Mouse (Mus musculus): ENCODE measurements around the gene Thbs4. TPM values are rescaled to one million over a fixed set of nuclear protein-coding genes. Genes with fewer than 3 reads are reported as not detected.

Gene Thbs4
- polyA plus RNA-seq, 1 experiment from 2014 or later = 31.0 TPM

DNA sequence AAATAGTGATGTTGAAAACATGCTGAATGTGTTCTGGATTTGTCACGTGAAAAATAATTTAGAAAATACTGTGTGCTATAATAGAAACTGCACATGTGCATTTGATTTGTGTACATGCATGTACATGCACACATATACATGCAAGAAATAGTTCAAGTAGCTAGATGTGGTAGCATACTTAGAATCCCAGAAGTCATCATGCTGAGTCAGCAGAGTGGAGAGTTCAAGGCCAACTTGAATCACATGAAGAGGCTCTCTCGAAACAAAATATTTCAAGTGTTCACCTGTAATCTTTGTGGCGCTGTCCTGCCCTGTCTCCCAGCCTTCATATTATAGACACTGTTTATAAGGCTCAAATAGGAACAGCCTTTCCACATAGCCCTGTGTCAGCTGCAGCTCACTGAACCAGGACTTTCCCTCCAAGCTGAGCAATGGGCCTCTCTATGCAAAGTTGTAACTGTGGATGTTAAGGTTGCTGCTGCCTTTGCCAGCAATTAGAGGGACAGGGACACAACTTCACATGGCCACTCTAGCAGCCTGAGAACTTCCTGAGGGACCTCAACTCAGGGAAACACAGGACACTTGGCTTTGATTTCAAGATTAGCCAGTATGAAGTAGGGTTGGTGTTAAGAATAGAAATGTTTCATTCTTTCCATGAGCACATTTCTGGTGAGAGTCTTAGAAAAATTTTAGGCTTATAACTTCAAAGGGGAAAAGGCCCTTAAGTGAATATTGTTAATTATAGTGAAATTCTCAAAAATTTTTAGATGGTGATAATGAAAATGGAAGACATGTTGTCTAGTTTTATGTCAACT lies 76.6 kb downstream of the Thbs4 start:
- H3K27me3 ChIP-seq (replicated peaks) = no peaks in the 10 kb centered on the region
- H3K9ac ChIP-seq = no peak overlapping the region
- H3K4me2 ChIP-seq = no peak overlapping the region
- H3K27ac ChIP-seq (replicated peaks) = no peak overlapping the region
- H3K4me1 ChIP-seq = no peaks in the 10 kb centered on the region
- ATAC-seq (ENCODE audit: extremely low read depth, insufficient number of reproducible peaks, low FRiP score, low TSS enrichment) = no peak
- H3K36me3 ChIP-seq = no peaks in the 10 kb centered on the region
- WGBS = 86% methylated on average over 3 of the region's 3 CpGs
- no peak overlapping the region for H3K4me3 ChIP-seq
- H3K9me3 ChIP-seq = no peaks in the 10 kb centered on the region

DNA sequence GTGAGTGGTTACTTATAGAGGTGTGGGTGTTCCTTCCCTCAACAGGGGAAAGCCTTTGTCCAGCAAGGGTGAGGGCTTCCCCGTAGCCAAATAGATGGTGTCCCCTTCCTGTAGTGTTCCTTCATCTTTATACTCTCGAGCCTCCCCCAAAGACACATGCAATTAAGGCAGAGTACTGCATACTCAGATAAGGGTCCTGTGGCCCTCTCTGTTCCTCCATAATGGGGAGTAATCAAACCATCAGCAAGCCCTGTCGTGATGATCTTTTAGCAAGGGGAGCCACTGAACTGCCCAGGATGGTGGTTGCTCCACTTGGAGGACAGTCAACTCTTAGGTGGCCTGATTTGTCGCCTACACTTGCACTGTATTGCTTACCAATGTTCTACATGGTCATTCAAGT lies 82.0 kb downstream of the Thbs4 start:
- H3K9me3 ChIP-seq = no peaks in the 10 kb centered on the region
- no peak overlapping the region for H3K27ac ChIP-seq (replicated peaks)
- no peak overlapping the region for H3K4me2 ChIP-seq
- no peaks in the 10 kb centered on the region for H3K4me1 ChIP-seq
- H3K4me3 ChIP-seq = no peak overlapping the region
- no peaks in the 10 kb centered on the region for H3K27me3 ChIP-seq (replicated peaks)
- no peak overlapping the region for H3K9ac ChIP-seq
- H3K36me3 ChIP-seq = peaks cover 19% of the 10 kb centered on the region
- no peak for ATAC-seq (ENCODE audit: extremely low read depth, insufficient number of reproducible peaks, low FRiP score, low TSS enrichment)
- 75% methylated on average over 4 of the region's 4 CpGs for WGBS

DNA sequence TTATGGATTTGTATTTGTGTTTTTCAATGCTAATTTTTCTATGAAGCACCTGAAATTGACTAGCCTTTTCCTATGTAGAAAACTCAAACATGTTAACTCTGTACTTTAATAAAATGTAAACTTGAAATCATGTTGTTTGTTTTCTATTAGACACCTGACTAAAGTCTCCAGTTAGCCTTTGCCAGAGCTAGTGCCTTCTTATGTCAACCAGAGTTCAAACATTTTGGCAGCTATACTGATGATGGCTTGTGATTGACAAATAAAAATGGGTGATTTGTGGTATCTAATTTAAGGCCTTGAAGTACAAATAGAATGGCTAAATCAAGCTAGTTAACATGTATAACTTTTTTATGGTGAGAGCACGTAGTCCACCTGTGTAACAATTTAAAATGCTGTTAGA lies 82.8 kb downstream of the Thbs4 start:
- 84% methylated on average over 1 of the region's 1 CpGs for WGBS
- Histone ChIP-seq H3K9me3 (no peaks in the 10 kb centered on the region), H3K27ac (replicated peaks) (no peak overlapping the region), H3K4me2 (no peak overlapping the region), H3K27me3 (replicated peaks) (no peaks in the 10 kb centered on the region), H3K4me3 (no peak overlapping the region), H3K4me1 (no peaks in the 10 kb centered on the region), H3K9ac (no peak overlapping the region), H3K36me3 (peaks cover 23% of the 10 kb centered on the region)
- no peak for ATAC-seq (ENCODE audit: extremely low read depth, insufficient number of reproducible peaks, low FRiP score, low TSS enrichment)

DNA sequence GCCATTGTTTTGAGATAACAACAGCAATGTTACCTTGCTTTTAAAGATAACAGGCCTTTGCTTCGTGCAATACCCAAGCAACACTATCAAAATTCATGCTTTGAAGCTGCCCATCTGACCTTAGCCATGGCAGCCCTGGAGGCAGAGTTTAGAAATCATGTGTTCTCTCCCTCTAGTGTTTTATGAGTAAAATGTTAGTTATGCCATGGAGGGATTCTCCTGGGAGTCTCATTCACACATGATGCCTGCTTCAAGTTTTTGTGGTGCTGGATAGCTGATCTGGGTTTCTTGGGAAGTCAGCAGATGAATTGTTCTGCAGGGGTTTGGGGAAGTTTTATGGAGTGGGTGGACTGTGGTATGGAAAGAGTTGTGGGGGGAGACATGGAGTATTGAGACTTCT lies 84.3 kb downstream of the Thbs4 start:
- Histone ChIP-seq H3K9me3 (no peaks in the 10 kb centered on the region), H3K36me3 (peaks cover 33% of the 10 kb centered on the region), H3K4me2 (no peak overlapping the region), H3K27me3 (replicated peaks) (no peaks in the 10 kb centered on the region), H3K4me3 (no peak overlapping the region), H3K27ac (replicated peaks) (no peak overlapping the region), H3K9ac (no peak overlapping the region), H3K4me1 (no peaks in the 10 kb centered on the region)
- WGBS = 48% methylated on average over 1 of the region's 1 CpGs
- ATAC-seq (ENCODE audit: extremely low read depth, insufficient number of reproducible peaks, low FRiP score, low TSS enrichment) = no peak

DNA sequence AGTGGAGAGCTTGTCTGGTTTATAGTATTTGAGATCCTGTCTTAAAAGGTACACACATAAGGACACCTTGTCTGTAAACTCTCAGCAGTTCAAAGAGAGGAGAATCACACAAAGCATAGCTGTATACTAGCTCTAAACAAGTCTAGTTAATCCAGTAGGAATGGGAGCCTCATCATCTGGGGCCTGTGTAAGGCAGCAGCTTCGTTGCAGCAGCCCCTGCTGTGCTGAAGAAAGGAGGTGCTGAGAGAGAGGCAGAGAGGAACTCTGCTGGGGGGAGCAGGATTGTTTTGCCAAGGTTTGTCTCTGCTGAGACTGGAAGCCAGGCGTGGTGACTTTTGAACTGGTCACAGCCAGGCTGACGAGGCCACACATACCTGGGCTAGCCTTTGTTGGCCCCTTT lies 85.1 kb downstream of the Thbs4 start:
- Histone ChIP-seq H3K27me3 (replicated peaks) (no peaks in the 10 kb centered on the region), H3K27ac (replicated peaks) (no peak overlapping the region), H3K36me3 (peaks cover 33% of the 10 kb centered on the region), H3K4me2 (no peak overlapping the region), H3K9ac (no peak overlapping the region), H3K4me1 (no peaks in the 10 kb centered on the region), H3K9me3 (no peaks in the 10 kb centered on the region), H3K4me3 (no peak overlapping the region)
- 56% methylated on average over 3 of the region's 3 CpGs for WGBS
- ATAC-seq (ENCODE audit: extremely low read depth, insufficient number of reproducible peaks, low FRiP score, low TSS enrichment) = no peak

DNA sequence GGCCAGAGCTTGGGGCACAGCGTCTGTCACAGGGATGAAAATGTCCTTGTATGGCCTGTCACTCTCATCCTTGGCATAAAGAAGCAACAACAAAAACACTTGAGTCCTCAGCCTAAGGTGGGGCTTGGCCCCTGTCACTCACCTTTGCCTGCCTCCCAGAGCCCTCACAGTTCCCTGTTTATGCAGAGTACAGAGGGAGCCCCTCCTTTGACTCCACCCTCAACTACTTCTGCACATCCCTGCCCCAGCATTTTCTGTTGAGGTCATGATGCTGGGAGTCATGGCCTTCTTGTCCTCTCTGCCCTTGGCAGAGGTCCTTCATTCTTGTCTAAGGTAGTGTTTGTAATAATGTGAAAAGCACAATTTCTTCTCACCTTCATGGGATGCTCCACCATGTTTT lies 86.2 kb downstream of the Thbs4 start:
- Histone ChIP-seq H3K4me1 (no peaks in the 10 kb centered on the region), H3K36me3 (peaks cover 33% of the 10 kb centered on the region), H3K27me3 (replicated peaks) (no peaks in the 10 kb centered on the region), H3K4me3 (no peak overlapping the region), H3K9ac (no peak overlapping the region), H3K4me2 (no peak overlapping the region), H3K27ac (replicated peaks) (no peak overlapping the region), H3K9me3 (no peaks in the 10 kb centered on the region)
- WGBS = 79% methylated on average over 1 of the region's 1 CpGs
- no peak for ATAC-seq (ENCODE audit: extremely low read depth, insufficient number of reproducible peaks, low FRiP score, low TSS enrichment)

DNA sequence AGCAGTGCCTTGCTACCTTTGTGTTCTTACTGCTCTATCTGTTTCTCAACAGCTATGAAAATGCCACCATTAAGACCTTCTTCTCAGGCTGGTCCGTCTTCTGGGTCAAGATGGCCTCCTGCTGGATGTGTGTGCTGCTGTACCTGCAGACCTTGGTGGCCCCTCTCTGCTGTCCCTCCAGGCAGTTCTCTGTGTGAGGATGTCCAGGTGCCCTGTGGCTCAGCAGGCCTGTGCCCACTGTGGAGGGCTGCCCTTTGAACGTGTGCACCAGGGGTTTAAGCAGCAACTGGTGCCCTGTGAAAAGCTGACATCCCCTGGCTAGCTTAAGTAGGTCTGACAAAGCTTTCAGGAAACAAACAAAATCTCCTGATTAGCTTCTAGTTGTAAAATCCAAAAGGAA lies 86.7 kb downstream of the Thbs4 start:
- Histone ChIP-seq H3K4me3 (no peak overlapping the region), H3K27me3 (replicated peaks) (no peaks in the 10 kb centered on the region), H3K4me2 (no peak overlapping the region), H3K9ac (no peak overlapping the region), H3K4me1 (no peaks in the 10 kb centered on the region), H3K36me3 (peaks cover 37% of the 10 kb centered on the region), H3K9me3 (no peaks in the 10 kb centered on the region), H3K27ac (replicated peaks) (no peak overlapping the region)
- ATAC-seq (ENCODE audit: extremely low read depth, insufficient number of reproducible peaks, low FRiP score, low TSS enrichment) = no peak
- 73% methylated on average over 2 of the region's 2 CpGs for WGBS

DNA sequence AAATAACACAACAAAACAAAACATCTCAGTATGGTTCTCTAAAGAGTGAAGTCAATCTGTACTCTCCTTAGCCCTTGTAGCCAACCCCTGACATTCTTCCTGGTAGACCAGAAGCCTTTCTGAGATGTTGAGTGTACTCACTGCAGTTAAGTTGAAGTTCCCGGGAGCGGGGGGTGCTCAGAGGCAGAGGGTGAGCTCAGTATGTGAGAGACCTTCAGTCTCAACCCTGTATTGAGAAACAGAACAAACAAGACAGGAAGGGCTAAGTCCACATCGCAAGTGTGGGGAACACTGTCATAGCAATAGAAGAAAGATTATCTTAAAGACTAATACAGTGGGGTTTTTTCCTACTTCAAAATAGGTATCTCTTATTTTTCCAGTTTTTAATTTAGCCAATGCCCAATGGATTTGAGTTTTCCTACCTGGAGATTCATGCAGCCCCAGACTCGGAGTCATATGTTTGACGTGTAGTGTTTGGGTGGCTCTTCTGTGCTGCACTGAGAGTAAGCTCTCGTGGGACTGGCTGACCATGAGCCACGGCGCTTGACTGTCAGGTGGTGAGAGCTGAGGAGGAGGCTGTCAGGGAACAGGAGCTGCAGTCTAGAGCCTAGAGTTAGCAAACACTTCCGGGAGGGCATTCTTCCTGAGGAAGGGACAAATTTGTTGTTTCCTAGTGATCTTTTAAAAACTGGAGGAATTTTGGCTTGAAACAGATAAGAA lies 88.1 kb downstream of the Thbs4 start:
- Histone ChIP-seq H3K27me3 (replicated peaks) (no peaks in the 10 kb centered on the region), H3K36me3 (peaks cover 44% of the 10 kb centered on the region), H3K4me3 (no peak overlapping the region), H3K27ac (replicated peaks) (no peak overlapping the region), H3K4me2 (no peak overlapping the region), H3K9me3 (no peaks in the 10 kb centered on the region), H3K9ac (no peak overlapping the region), H3K4me1 (no peaks in the 10 kb centered on the region)
- 81% methylated on average over 9 of the region's 9 CpGs for WGBS
- no peak for ATAC-seq (ENCODE audit: extremely low read depth, insufficient number of reproducible peaks, low FRiP score, low TSS enrichment)

DNA sequence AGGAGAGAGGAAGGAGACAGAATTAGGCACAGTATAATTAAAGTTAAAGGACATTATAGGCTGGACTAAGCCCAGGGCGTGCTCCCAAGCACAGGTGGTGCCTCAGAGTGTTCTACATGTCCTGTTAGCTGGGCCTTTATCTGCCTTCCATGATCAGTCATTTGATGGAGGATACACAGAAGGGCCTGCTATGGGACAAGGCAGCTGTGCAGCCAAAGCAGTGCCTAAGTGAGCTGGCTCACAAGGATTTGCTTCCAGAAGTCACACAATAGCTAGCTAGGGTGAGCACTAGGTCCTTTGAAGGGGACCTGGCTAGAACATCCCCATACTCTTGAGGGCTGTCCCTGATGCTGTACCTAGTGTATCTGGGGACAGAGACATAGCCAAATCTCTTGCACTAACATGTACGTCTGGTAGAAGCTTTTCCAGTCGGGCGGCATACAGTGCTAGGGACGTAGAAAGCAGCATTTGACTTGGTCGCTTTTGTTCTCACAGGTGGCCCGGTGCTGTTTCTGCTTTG lies 89.5 kb downstream of the Thbs4 start:
- ATAC-seq (ENCODE audit: extremely low read depth, insufficient number of reproducible peaks, low FRiP score, low TSS enrichment) = no peak
- Histone ChIP-seq H3K4me2 (no peak overlapping the region), H3K36me3 (peaks cover 45% of the 10 kb centered on the region), H3K4me1 (no peaks in the 10 kb centered on the region), H3K9ac (no peak overlapping the region), H3K27me3 (replicated peaks) (no peaks in the 10 kb centered on the region), H3K4me3 (no peak overlapping the region), H3K27ac (replicated peaks) (no peak overlapping the region), H3K9me3 (no peaks in the 10 kb centered on the region)
- 95% methylated on average over 7 of the region's 7 CpGs for whole genome bisulfite sequencing

DNA sequence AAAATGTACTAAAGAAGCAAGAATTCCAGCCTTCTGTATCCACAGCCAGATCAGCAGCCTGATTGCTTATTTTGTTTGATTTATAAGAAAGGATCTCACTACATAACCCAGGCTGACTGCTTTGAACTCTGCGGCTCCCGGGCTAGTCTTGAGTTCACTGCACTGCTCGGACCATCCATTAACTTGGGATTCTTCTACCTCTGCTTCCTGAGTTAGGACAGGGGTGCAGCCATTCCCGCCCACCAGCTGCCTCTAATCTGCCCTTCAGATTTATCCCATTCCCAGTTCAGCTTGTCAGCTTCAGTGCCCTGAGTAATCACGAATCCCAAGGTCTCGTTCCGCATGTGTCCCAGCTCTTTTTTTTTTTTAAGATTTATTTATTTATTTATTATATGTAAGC lies 90.4 kb downstream of the Thbs4 start:
- no peak overlapping the region for H3K4me3 ChIP-seq
- peaks cover 41% of the 10 kb centered on the region for H3K36me3 ChIP-seq
- H3K9ac ChIP-seq = no peak overlapping the region
- H3K4me2 ChIP-seq = no peak overlapping the region
- H3K4me1 ChIP-seq = no peaks in the 10 kb centered on the region
- no peak for ATAC-seq (ENCODE audit: extremely low read depth, insufficient number of reproducible peaks, low FRiP score, low TSS enrichment)
- 88% methylated on average over 7 of the region's 7 CpGs for WGBS
- H3K27ac ChIP-seq (replicated peaks) = no peak overlapping the region
- H3K9me3 ChIP-seq = no peaks in the 10 kb centered on the region
- H3K27me3 ChIP-seq (replicated peaks) = no peaks in the 10 kb centered on the region

DNA sequence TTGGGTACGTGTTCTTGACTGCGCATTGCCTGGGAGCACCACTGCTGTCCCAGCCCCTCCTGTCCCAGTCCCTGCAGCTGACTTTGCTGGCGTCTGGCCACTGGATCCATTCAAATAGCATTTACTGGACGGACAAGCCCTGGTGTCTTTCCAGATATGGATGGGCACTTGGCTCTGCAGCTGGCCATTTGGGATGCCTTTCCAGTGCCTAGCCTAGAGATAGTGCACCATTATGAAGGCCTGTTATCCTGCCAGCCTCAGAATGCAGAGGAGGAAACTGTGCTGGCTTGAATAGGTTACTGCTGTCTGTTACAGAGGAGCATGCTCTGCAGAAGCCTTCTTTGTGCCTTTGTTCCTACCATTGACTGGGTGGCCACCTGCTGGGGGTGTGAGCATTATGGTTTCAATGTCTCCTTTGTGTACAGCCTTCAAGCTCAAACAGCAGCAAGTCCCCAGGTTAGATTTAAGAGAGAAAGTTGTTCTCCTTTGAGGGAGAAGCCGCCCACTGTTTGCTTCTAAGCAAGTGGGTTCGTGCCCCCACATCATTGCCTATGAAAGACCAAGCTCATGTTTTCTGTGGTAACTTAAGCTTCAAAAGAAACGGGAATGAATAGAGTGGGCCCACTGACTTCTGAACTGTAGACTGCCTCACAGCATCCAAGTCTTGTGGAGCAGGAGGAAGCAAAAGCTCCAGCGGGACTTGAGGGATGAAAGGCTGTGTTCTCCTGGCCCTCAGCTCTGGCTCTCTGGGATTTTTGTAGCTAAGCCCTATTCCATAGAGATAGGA lies 91.2 kb downstream of the Thbs4 start:
- no peaks in the 10 kb centered on the region for H3K9me3 ChIP-seq
- no peak overlapping the region for H3K9ac ChIP-seq
- no peaks in the 10 kb centered on the region for H3K27me3 ChIP-seq (replicated peaks)
- no peak overlapping the region for H3K27ac ChIP-seq (replicated peaks)
- H3K36me3 ChIP-seq = peaks cover 34% of the 10 kb centered on the region
- no peak overlapping the region for H3K4me3 ChIP-seq
- no peaks in the 10 kb centered on the region for H3K4me1 ChIP-seq
- no peak overlapping the region for H3K4me2 ChIP-seq
- ATAC-seq (ENCODE audit: extremely low read depth, insufficient number of reproducible peaks, low FRiP score, low TSS enrichment) = no peak
- 71% methylated on average over 8 of the region's 8 CpGs for WGBS

Data from heart, embryonic 13.5 days (tissue).